Mouse (Mus musculus) spleen, adult 12 weeks (tissue): Measurements from ENCODE around the gene Serf2.
"Not testable (repeated sequence)": the region's sequence is repeated elsewhere in the genome, so short reads cannot be mapped to it uniquely, and the experiment has no call there.

Experiments
- DNase-seq: peaks from one replicate; pipeline ENCODE4 v3.0.0; 2022; ENCODE audit warnings: low spot score

Gene Serf2

DNA sequence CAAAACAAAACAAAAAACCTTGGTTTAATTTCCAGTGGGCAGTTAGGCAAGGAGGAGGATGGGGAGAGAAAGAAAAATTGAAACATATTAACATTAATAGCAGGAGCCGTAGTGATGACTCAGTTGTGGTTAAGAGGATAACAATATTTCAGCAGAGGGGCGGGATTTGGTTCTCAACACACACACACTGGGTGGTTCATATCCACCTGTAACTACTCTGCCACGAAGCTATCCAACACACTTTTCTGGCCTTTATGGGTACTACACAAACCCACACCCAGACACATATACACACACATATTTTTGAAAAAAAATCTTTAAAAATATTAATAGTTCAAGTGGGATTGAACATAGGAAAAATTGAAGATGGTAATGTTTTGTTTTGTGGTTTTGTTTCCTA, 2.0 kb upstream of the Serf2 start:
- DNase-seq: no peak

DNA sequence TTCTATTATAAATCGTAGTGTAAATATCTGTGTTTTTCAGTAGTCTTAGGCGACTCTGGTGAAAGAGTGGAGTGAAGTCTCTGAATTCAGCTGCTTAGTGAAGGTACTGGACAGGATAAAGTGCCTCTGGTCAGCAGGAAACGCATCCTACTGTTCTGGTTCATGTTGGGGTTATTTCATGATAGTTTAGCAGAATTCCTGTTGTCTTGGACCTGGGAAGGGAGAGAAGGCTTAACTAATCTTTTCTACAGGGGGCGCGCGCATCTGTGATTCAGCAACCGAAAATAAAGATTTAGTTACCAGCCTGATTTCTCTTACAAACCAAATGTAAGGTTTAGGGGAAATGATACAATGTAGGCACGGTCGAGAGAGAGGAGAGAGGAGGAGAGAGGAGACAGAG, 859 bp upstream of the Serf2 start:
- DNase-seq: no peak

DNA sequence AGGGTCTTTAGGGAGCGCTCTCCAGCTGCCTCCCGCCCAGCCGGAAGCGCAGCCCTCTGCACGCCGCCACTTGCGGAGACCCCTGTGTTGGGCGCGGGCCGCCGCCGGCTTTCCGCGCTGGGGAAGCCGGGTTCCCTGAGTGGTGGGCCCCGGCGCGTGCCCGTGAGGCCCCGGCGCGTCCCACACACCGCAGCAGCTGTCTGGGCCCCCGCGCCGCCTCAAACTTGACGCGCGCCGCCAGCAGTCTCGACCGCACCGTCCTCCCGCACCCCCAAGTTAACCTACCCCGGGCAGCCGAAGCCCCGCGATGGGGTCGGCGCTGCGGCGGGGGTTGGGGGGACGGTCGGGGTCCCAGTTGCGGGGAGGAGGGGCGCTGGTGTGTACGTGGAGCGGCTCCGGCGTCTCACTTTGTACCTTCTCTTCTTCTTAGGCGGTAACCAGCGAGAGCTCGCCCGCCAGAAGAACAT, 583 bp downstream of the Serf2 start:
- no peak for DNase-seq

DNA sequence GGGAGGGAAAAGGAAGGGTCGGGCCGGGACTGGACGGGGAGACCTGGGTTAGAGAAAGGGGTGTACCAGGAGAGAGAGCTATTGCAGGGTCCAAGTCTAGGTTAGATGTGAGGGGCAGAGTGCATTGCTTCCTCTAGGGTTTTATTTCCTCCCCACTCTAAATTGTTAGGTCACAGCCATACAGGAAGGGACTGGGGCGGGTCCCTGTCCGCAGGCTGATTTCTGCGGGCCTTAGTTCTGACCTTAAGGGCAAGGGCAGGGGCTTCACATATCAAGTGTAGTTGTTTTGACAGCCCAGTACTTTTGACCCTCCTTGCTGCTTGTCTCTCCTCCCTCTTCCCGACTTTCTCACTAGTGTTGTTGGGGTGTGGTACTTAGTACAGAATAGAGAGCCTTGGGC, 1.1 kb downstream of the Serf2 start:
- no peak for DNase-seq

DNA sequence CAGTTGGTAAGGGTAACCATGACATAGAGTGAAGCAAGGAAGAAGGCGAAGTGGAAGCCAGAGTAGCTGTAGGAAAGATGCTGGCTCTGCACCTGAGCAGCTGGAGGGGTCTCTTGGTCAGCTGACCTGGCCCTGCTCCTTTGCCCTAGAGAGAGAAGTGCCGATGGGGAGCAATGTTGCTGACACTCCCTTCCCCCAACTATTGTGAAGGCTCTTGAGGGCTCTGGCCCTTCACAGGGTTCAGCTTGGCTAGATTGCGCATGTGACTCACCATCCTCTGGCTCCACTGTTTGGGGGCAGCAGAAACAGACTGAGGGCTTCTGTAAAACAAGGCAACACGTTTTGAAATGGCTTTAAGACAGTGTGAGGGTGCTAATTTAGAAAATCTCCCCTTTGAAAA, 3.4 kb downstream of the Serf2 start:
- no peak for DNase-seq

DNA sequence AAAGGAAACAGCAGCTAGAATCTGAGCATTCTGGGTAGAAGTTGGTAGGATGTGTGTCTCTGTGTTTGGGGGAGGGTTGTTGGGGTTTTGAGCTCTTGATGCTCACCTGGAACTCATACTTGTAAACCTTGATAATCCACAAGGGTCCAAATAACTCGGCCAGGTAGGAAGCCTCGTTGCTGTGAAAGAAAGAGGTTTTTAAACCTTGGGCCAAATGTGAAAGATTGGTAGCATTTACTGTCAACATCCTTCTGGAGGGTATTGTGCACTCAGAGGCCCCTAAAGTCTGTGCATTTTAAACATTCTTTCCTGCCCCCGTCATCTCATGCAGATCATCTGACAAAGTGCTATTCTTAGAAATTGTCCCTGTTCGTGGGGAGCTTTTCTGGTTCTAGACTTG, 4.0 kb downstream of the Serf2 start, which contains the start of gene Hypk:
TSS of gene Hypk (plus strand) at position 301 of the 400 bp plus-strand sequence.
- no peak for DNase-seq

DNA sequence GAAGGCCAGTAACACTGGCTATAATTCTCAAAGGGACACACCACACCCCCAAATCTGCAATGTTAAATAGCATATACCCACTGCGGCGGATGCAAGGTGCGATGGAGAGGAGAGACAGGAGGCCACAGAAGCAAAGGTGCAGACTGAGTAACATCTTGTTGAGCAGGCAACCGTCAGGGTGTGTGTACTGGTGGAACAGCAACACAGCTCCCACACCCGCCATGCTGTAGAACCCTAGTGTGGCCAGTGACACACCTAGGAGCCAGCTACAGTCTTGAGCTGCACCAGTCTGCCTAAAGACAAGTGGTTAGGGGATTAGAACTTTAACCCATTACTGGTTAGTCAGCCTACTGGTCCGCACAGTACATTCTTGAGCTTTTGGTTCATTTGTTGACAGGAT, 4.9 kb downstream of the Serf2 start:
- no peak for DNase-seq

DNA sequence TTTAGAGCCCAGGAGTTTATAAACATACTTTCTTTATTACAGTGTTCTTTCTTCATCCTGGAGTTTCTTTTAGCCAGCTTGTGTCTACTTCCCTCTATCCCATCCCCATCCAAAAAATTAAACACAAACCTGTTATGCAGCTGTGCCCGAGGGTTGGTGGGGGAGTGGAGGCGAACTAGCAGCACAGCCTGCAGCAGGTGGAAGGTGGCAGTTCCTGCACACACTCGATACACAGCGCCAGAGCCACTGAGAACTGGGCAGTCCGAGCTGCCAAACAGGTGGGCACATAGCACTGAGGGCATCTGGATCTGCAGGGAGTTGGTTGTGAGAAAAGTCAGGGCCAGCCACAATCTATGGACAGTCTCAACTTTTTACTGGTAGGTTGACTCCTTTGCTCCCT, 6.5 kb downstream of the Serf2 start:
- no peak for DNase-seq

DNA sequence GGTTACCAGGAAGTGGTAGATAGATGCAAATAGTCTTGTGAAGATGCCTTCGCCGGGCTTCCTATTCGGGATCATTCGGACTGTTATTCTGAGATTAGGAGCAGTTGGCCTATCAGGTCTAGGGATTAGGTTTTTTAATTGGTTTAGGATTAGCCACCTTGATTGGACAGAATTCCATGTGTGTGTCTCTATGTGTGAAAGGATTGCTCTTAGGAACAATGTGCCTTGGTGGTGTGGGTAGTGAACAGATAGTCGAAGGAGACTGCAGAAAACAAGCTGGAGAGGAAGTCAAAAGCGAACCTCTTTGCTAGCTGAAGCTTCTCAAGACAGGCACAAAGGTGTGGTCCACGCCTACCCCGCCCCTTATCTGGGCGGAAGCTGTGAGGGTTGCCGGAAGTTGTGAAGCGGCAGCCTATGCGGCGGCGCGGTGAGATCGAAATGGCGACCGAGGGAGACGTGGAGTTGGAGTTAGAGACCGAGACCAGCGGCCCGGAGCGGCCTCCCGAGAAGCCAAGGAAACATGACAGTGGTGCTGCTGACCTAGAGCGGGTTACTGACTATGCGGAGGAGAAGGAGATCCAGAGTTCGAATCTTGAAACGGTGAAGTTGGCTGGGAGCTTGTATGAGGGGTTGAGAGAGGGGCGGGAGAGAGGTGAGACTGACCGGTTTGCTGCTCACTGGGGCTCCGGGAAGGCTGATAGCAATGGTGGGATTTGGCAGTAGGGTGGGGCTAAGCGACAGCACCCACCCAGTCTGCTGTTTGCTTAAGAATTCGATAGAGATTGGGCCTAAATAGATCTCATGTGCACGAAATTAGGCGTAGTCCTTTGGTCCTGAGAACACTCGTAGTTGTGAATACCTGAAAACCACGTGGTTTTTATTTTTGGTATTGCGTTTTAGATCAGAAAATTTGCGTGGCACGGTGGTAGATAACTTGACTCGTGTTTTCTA, 8.0 kb downstream of the Serf2 start, which contains the start of gene Serinc4:
TSS of gene Serinc4 (minus strand) at position 90 of the 951 bp plus-strand sequence.
- peak; percentile 83 for DNase-seq

DNA sequence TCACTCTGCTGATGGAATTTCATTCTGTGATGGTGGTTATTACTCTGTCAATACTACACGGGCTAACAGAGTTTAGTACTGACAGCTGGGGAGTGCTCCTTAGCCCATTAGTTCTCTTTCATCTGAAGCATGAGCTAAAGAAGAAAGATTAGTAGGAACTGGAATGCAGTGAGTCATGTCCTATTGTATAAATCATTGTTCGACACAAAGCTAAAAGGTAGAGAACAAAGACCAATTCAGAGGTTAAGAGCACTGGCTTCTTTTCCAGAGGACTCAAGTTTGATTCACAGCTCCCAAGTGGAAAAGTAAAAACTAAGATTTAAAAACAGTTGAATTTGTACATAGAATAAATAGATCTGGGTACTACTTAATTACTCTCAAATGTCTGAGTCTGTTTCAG, 11.1 kb downstream of the Serf2 start:
- no peak for DNase-seq

DNA sequence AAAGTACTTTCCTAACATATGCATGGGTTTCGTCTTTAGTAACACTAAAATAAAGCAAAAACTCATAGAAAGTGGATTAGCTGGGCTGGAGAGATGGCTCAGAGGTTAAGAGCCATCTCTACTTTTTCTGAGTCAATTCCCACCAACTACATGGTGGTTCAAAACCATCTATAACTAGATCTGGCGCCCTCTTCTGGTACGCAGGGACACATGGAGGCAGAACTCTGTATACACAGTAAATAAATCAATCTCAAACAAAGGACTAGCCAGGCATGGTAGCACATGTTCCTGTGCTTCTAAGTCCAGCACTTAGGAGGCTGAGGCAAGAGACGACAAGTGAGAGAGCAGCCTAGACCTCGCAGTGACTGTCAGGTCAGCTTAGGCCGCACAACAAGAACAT, 20.0 kb downstream of the Serf2 start:
- not testable (repeated sequence) for DNase-seq

DNA sequence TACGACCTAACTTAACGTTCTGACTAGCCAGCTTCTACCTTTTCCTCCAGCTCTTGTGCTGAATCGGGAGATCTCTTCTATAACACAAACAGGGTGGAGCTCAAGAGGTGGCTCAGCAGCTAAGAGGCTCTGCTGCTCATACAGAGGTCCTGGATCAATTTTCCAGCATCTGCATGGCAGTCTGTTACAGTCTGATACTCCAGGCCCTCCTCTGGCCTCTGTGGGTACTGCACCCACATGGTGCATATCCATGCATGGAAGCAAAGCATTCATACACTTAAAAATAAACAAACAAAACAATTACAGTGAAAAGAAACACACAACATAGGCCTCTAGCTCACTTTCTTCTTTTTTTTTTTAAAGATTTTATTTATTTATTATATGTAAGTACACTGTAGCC, 23.8 kb downstream of the Serf2 start:
- DNase-seq: not testable (repeated sequence)

DNA sequence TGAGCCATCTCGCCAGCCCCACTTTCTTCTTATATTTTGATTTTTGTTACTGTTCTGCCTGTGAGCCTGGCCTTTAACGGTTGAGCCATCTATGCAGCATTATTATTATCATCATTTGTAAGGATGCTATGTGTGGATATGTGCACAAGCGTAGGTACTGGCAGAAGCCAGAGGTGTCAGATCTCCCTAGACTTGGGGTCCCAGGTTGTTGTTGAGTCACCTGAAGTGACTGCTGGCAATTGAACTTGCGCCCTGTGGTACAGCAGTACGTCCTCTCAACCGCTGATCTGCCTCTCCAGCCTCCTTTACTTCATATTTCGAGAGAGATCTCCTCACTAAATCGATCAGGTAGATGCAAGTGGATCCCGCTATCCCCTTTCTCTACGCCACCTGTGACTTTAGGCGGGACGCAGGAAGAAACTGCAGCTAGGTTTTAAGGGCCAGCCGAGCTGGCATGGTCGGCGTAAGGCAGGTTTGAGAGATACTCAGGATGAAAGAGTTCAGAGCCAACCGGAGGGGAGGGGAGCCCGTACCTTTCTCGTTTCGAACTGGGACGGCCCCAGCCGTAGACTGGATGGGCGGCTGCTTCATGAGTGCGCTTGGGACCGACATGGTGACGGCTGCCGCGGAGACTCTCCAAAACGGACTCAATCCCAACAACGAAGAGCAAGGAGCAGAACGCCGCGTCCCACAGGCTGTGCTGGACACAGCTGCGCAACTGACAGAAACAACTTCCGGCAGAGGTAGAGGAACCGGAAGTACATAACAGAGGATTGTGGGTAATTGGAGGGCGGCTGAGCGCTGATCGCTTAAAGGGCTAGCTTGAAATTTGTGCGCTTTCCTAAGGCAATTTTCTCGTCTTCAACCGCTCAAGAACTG, 24.5 kb downstream of the Serf2 start, which contains the start of gene Mfap1b:
TSS of gene Mfap1b (minus strand) at position 767 of the 879 bp plus-strand sequence.
- DNase-seq: peak; percentile 58

DNA sequence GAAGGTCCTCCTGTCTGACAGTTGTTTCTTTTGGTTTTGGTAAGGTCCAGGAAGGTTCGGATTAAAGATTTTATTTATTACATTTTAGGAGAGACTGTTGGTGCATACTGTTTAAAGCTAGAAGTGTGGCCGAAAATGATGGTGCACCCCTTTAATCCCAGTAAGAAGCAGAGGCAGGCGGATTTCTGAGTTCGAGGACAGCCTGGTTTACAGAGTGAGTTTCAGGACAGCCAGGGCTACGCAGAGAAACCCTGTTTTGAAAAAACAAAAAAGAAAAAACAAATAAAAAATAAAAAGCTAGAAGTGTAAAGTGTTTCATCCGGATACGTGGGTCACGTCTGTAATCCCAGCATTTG, 25.2 kb downstream of the Serf2 start:
- no peak for DNase-seq

DNA sequence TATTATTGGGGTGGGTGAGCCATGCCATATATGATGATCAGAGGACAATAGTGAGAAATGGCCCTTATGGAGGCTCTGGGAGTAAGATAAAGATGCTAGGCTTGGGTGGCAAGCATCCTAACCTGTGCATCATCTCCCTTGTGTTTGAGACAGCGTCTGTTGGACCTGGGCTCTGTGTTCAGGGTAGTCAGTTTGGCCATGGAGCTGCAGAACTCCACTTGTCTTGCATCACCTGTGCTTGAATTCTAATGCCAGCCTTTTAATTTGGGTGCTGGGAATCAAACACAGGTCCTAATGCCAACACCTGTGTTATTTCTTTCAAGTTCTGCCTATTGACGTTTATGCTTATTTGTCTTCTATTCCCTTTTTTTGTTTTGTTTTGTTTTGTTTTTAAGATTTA, 26.3 kb downstream of the Serf2 start:
- DNase-seq: not testable (repeated sequence)

DNA sequence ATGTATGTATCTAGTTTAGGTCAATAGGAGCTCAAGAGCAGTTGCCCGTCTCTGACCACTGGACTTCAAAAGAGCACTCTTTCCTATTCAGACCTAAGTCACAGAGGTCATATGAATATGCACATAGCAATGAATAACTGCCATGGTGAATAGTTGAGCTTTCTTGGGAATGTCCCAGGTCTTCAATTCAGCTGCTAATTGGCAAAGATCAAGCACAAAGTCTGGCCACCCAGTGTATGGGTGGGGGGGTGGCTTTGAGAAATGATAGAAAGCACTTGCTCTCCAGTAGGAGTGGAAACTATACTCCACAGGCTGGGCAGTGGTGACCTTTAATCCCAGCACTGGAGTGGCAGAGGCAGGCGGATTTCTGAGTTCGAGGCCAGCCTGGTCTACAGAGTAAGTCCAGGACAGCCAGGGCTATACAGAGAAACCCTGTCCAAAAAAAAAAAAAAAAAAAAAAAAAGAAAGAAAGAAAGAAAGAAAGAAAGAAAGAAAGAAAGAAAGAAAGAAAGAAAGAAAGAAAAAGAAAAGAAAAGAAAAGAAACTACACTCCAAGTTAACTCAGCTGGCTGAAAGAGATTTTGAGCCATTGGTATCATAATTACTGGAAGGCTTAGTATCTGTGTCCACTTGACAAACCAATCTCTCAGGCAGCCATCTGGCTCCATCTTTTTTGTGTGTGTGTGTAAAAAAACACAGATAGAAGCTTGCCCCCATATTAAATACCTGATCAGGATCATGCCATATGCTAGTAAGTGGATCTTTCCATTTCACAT, 28.7 kb downstream of the Serf2 start:
- no peak for DNase-seq

DNA sequence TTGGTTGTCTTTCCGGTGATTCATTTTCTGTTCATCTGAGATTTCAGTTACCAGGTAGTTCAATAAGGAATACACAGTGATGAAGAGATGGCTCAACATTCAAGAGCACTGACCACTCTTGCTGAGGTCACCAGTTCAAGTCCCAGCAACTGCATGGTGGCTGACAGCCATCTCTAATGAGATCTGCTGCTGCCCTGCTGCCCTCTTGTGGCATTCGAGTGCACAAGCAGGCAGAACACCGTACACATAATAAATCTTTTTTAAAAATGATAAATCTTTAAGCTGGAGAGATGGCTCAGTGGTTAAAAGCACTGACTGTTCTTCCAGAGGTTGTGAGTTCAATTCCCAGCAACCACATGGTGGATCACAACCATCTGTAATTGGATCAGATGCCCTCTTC, 31.5 kb downstream of the Serf2 start:
- no peak for DNase-seq

DNA sequence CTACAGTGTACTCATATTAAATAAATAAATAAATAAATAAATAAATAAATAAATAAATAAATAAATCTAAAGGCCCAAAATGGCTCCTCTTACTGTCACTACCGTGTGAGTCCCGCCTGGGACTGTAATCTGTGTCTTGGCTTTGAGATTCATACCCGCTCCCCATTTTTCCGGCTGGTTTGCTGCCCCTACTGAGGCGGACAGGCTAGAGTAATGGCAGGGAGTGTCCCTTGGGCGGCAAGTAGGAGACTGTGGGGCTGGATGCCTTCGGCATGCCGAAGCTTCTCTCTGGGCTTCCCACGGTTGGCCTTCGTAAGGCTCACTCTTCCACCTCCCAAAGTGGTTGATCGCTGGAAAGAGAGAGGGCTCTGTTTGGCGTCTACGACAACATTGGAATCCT, 31.9 kb downstream of the Serf2 start:
- not testable (repeated sequence) for DNase-seq

DNA sequence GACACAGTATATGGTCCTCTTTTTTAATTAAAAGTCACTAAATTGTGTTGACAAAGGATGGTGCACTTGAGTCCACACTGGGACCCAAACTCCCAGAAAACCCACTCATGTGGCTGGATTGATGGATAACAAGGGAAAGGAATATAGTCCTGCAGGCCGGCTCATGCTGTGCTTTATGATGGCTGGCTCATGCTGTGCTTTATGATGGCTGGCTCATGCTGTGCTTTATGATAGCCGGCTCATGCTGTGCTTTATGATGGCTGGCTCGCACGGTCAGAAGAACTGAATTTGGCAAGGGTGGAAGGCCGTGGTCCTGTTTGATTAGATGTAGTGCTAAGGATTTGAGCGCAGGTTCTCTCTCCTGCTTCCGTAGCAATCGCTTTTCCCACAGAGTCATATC, 34.6 kb downstream of the Serf2 start:
- DNase-seq: no peak

DNA sequence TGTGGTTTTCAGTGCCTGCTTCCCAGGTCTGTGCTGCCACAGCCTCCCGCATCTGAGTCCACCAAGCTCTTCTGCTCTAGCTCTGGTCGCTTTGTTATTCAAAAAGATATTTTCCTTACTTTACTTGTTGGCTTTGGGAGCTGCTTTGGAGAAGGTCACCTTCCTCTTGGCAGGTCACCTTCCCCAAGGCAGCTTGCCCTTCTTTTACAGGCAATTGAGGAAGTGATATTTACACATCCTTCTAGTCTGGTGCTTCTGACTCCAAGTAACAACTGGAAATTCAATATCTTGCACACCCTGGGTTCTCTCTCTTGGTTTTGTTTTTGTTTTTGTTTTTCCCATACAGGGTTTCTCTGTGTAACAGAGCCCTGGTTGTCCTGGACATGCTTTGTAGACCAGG, 35.4 kb downstream of the Serf2 start:
- DNase-seq: not testable (repeated sequence)

DNA sequence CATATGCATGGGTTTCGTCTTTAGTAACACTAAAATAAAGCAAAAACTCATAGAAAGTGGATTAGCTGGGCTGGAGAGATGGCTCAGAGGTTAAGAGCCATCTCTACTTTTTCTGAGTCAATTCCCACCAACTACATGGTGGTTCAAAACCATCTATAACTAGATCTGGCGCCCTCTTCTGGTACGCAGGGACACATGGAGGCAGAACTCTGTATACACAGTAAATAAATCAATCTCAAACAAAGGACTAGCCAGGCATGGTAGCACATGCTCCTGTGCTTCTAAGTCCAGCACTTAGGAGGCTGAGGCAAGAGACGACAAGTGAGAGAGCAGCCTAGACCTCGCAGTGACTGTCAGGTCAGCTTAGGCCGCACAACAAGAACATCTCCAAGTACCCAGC, 52.6 kb downstream of the Serf2 start:
- not testable (repeated sequence) for DNase-seq
